8 mouse cellular contexts compared by ENCODE assay signal in genomic region chr9:113528586-113528985, GRCm38 (mm10).
A peak's percentile ranks its signal among the peaks of the same experiment; 100 is the strongest.
DNase-seq lines count a peak whose midpoint lies in the region; ATAC-seq and TF ChIP-seq lines count a peak whose summit lies in the region.

No protein-coding gene starts in this region.

- H3K4me3 ChIP-seq in liver, adult 2 months (ENCODE audit: insufficient read depth, low read depth, low read length) = no peak overlapping the region
- H3K4me3 ChIP-seq in liver, embryonic 12.5 days = no peak overlapping the region
- H3K4me3 ChIP-seq in embryonic facial prominence, embryonic 11.5 days (ENCODE audit: low read depth, low read length) = no peak overlapping the region

- no peaks in the 10 kb centered on the region for H3K27me3 ChIP-seq in liver, adult 2 months (ENCODE audit: control insufficient read depth, insufficient read depth, low read length)
- no peaks in the 10 kb centered on the region for H3K27me3 ChIP-seq in liver, embryonic 12.5 days (replicated peaks)
- no peaks in the 10 kb centered on the region for H3K27me3 ChIP-seq in embryonic facial prominence, embryonic 11.5 days (ENCODE audit: control insufficient read depth, insufficient read depth, low read length)

- TF ChIP-seq CTCF in liver, adult 2 months (IDR thresholded peaks at IDR 0.05; ENCODE audit: low read depth, low read length) = peak; percentile 57

- no peaks in the 10 kb centered on the region for H3K79me2 ChIP-seq in liver, adult 2 months (ENCODE audit: control insufficient read depth, insufficient read depth, low read length)

- no peak overlapping the region for H3K9ac ChIP-seq in liver, adult 2 months (ENCODE audit: low read depth, low read length)
- H3K9ac ChIP-seq in liver, embryonic 12.5 days = no peak overlapping the region
- no peak overlapping the region for H3K9ac ChIP-seq in embryonic facial prominence, embryonic 11.5 days (replicated peaks; ENCODE audit: low read length)

- H3K36me3 ChIP-seq in liver, adult 2 months (ENCODE audit: control insufficient read depth, insufficient read depth, low read length) = no peaks in the 10 kb centered on the region
- no peaks in the 10 kb centered on the region for H3K36me3 ChIP-seq in liver, embryonic 12.5 days
- H3K36me3 ChIP-seq in embryonic facial prominence, embryonic 11.5 days (replicated peaks; ENCODE audit: control insufficient read depth, insufficient read depth, low read depth, low read length) = no peaks in the 10 kb centered on the region

- H3K4me2 ChIP-seq in liver, embryonic 12.5 days = no peak overlapping the region
- no peak overlapping the region for H3K4me2 ChIP-seq in embryonic facial prominence, embryonic 11.5 days (ENCODE audit: low read depth, low read length)

- no peak overlapping the region for H3K27ac ChIP-seq in liver, adult 2 months (replicated peaks; ENCODE audit: insufficient read depth, low read depth, low read length)
- H3K27ac ChIP-seq in liver, embryonic 12.5 days = no peak overlapping the region
- H3K27ac ChIP-seq in embryonic facial prominence, embryonic 11.5 days (replicated peaks; ENCODE audit: low read depth, low read length) = no peak overlapping the region

- WGBS in liver, adult 2 months = 74% methylated on average over 2 of the region's 2 CpGs
- 64% methylated on average over 2 of the region's 2 CpGs for WGBS in liver, embryonic 12.5 days (ENCODE audit: insufficient replicate concordance)
- 77% methylated on average over 2 of the region's 2 CpGs for WGBS in embryonic facial prominence, embryonic 11.5 days

- no peaks in the 10 kb centered on the region for H3K4me1 ChIP-seq in liver, adult 2 months (ENCODE audit: control insufficient read depth, insufficient read depth, low read length)
- H3K4me1 ChIP-seq in liver, embryonic 12.5 days = no peaks in the 10 kb centered on the region
- H3K4me1 ChIP-seq in embryonic facial prominence, embryonic 11.5 days (ENCODE audit: control insufficient read depth, insufficient read depth, low read length) = no peaks in the 10 kb centered on the region

- ATAC-seq in liver, embryonic 12.5 days = no peak
- no peak for ATAC-seq in embryonic facial prominence, embryonic 11.5 days (replicated peaks; ENCODE audit: insufficient number of reproducible peaks, low FRiP score, low TSS enrichment, low read depth)

- peaks cover 13% of the 10 kb centered on the region; the same call in 1 of the 2 replicates for H3K9me3 ChIP-seq in liver, embryonic 12.5 days (replicated peaks)
- H3K9me3 ChIP-seq in embryonic facial prominence, embryonic 11.5 days (replicated peaks; ENCODE audit: control insufficient read depth, low read length) = no peaks in the 10 kb centered on the region

- TF ChIP-seq POLR2A in liver, adult 2 months (IDR thresholded peaks at IDR 0.05; ENCODE audit: extremely low read depth, insufficient read depth, low read length) = no peak

- DNase-seq in gastrocnemius, adult 18-20 months (ENCODE audit: low spot score) = peak; percentile 11
- DNase-seq in gastrocnemius, postnatal 25 days = no peak
- DNase-seq in liver, adult 2 months (ENCODE audit: extremely low read depth, low read depth, low spot score) = peak; percentile 58
- DNase-seq in adrenal gland, adult 18-20 months (ENCODE audit: low spot score in 2 of 2) = peak; percentile 37 to 41
- peak; percentile 65 for DNase-seq in embryonic facial prominence, embryonic 11.5 days (ENCODE audit: low spot score)
- DNase-seq in lung, postnatal 14 days = peak; percentile 16
- DNase-seq in spleen, adult 12 weeks (ENCODE audit: low spot score) = no peak

Comparison
In these comparisons a context has a peak if more than half of its experiments do, and no peak if none do; other contexts are left out.
1. DNase-seq: peak in gastrocnemius, adult 18-20 months (single experiment), liver, adult 2 months (single experiment), adrenal gland, adult 18-20 months (2 of 2), embryonic facial prominence, embryonic 11.5 days (single experiment) and lung, postnatal 14 days (single experiment); none in gastrocnemius, postnatal 25 days (single experiment) and spleen, adult 12 weeks (single experiment).